Mouse (Mus musculus) thymus, adult 2 months (tissue): ENCODE data around the gene Lrrc57.

ENCODE experiments used
- CTCF ChIP-seq: fragments of 200-500 bp; IDR thresholded peaks from 2 replicates; pipeline ENCODE4 v1.5.1; 2012; ENCODE audit warnings: mild to moderate bottlenecking, control low read depth, low read length, moderate library complexity, borderline replicate concordance; ENCODE audit not compliant: control insufficient read depth, poor library complexity, insufficient read depth; ENCODE audit errors: extremely low read depth
- POLR2A ChIP-seq: fragments of 200-500 bp; IDR thresholded peaks from 2 replicates; pipeline ENCODE4 v1.6.1; 2012; ENCODE audit warnings: mild to moderate bottlenecking, low read length, control low read depth, moderate library complexity; ENCODE audit not compliant: control insufficient read depth, poor library complexity, insufficient read depth; ENCODE audit errors: extremely low read depth

DNA sequence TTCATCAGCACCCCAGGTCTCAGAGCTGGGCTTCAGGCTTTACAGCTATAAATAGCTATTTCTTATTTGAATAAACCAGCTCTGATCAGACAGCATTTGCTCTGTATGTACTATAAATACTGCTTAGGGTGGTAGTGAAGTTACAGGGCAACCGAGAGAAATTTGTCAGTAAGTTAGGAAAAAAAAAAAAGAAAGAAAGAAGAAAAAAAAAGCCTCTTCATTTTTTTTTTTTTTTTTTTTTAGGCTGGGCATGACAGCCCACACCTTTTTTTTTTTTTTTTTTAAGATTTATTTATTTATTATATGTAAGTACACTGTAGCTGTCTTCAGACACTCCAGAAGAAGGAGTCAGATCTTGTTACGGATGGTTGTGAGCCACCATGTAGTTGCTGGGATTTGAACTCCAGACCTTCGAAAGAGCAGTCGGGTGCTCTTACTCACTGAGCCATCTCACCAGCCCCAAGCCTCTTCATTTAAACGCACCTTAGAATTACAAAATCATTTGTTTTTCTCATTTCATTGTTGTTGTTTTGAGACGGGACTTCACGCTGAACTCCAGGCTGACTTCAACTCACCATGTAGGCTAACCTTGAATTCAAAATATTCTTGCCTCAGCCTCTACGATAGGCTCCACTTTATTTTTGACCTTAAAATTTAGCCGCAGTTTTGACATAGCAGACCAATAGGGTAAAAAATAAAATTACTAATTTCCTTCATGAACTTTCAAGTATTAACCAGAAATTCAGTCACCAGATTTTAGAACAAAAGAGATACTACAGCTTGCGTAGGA is 19.0 kb upstream of the Lrrc57 start:
- TF ChIP-seq CTCF: no peak
- no peak for TF ChIP-seq POLR2A
